Mouse (Mus musculus) lung, adult 18-20 months (tissue): Measurements from ENCODE around the gene Ggt7.
A peak's percentile ranks its signal among the peaks of the same experiment; 100 is the strongest.
"Not testable (repeated sequence)": the region's sequence is repeated elsewhere in the genome, so short reads cannot be mapped to it uniquely, and the experiment has no call there.

Source experiments
- DNase-seq, 2 experiments: peaks; one replicate each; pipeline ENCODE4 v3.0.0; 2022; ENCODE audit warnings: mixed read lengths in 2 of 2

Gene Ggt7

DNA sequence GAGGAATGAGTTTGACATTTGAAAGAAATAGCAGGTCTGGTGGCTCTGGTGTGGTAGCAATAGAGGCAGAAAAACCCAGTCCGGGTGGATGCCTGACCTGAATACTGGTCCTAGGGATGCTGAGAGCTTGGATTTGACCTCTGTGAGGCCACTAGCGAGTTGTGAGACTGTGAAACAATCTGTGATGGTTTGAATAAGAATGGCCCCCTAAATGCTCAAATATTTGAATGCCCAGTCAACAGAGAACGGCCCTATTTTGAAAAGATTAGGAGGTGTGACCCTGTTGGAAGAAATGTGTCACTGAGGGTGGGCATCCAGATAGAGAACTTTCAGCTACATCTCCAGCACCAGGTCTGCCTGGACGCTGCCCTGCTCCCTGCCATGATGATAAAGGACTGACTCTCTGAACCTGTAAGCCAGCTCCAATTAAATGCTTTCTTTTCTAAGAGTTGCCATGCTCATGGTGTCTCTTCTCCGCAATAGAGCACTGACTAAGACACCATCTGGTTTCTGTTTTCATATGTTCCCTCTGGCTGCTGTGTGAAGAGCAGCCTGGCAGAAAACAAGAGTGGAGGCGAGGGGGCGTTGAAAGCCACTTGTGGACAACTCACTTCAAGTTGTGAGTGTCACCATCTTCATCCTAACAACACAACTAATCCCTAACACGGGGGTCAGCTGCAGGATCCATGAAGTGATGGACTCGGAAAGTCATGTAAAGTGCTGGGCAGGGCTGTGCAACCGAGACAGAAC, 10.1 kb downstream of the Ggt7 start:
- no peak for DNase-seq

GRCm38 (mm10) chr2:155505811-155506210, 12.2 kb downstream of the Ggt7 start:
- no peak for DNase-seq

- DNase-seq: peak; percentile 56 to 76
These were observed 13.3 kb downstream of the Ggt7 start for GRCm38 (mm10) chr2:155504440-155505355.

DNA sequence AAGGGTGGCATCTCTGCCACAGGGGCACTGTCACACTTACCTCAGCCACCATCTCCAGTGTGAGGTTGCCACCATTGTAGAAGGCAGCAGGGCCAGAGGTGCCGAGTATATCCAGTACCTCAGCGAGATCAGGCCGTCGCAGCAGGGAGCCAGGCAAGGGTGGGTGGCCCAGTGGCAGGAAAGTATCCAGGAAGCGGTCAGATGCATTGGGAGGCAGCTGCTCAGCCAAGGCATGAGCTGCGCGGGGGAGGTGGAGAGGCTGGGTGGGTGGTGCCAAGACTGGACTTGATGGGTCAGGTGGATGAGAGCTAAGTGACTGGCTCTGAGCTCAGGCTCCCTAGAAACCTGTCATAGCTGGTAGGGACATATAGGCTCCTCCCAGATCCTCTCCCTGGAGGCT, 15.4 kb downstream of the Ggt7 start:
- peak in 1 of 2 experiments; percentile 7 for DNase-seq

DNA sequence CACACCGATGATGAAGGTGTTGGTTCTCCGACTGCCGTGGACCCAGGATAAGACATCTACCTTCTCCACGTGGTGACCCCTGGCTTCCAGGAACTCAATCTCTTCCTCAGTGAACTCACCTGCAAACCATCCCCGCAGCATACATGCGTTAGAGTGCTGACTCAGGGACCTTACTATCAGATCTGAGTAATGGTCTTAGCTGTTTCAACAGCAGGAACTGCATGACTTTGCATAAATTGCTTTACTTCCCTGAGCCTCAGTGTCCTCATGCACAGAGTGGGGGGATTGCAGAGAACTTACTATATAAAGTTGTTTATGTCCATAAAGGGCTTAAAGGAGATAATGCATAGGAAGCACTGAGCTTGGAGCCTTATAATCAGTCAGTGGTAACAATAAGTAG, 27.0 kb downstream of the Ggt7 start:
- no peak for DNase-seq

GRCm38 (mm10) chr2:155482021-155482420, 36.0 kb downstream of the Ggt7 start:
- DNase-seq: peak; percentile 56 to 71

GRCm38 (mm10) chr2:155473570-155474088, 44.4 kb downstream of the Ggt7 start, which contains the start of gene Ncoa6:
Gene Ncoa6 (minus strand): TSS chr2:155473894.
- DNase-seq: peak; percentile 56 to 57

GRCm38 (mm10) chr2:155472671-155473569, 45.1 kb downstream of the Ggt7 start:
- DNase-seq: peak; percentile 52 to 70

DNA sequence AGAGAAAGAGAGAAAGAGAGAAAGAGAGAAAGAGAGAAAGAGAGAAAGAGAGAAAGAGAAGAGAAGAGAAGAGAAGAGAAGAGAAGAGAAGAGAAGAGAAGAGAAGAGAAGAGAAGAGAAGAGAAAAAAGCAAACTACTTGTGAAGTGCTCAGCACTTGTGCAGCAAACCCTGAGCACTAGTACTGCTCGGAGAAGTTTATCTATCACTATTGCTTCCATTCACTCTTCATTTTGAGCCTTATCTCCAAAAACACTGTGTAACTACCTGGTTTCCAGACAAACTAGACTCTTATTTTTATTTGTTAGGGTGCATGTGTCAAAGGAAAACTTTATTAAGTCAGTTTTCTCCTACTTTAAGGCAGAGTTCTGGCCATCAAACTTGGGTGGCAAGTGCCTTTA, 51.2 kb downstream of the Ggt7 start:
- DNase-seq: no peak

GRCm38 (mm10) chr2:155453591-155453990, 64.4 kb downstream of the Ggt7 start:
- no peak for DNase-seq

DNA sequence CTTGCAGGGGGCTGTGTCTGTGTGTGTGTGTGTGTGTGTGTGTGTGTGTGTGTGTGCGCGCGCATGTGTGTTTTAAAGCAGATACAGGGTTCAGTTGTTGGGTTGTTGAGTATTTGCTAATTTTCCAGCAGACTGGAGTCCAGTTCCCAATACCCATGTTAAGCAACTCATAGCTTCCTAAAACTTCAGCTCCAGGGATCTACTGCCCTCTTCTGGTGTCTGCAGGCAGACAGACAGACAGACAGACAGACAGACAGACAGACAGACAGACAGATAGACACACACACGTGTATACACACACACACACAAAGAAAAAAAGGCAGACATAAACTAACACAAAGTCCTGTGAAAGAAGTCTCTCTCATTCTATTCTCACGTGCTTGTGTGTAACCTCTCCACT, 66.8 kb downstream of the Ggt7 start:
- DNase-seq: no peak

- DNase-seq: not testable (repeated sequence)
These were observed 70.1 kb downstream of the Ggt7 start for GRCm38 (mm10) chr2:155447906-155448305.

- no peak for DNase-seq
These were observed 74.6 kb downstream of the Ggt7 start for GRCm38 (mm10) chr2:155443446-155443845.

GRCm38 (mm10) chr2:155442916-155443315, 75.1 kb downstream of the Ggt7 start:
- no peak for DNase-seq
